Mouse (Mus musculus) kidney, adult 2 months (tissue): ENCODE data around the gene Wtap.
"Not testable (repeated sequence)": the region's sequence is repeated elsewhere in the genome, so short reads cannot be mapped to it uniquely, and the experiment has no call there.

Experiments used
- CTCF ChIP-seq: fragments of 200-500 bp; conservative IDR thresholded peaks from 2 replicates; pipeline ENCODE4 v1.5.1; 2011; ENCODE audit warnings: low read depth, mild to moderate bottlenecking, control low read depth, low read length, moderate library complexity, mixed read lengths; ENCODE audit not compliant: insufficient read depth, insufficient read length
- POLR2A ChIP-seq: fragments of 200-500 bp; IDR thresholded peaks from one replicate; pipeline ENCODE4 v1.6.1; 2011; ENCODE audit warnings: low read depth, low read length, control low read depth

DNA sequence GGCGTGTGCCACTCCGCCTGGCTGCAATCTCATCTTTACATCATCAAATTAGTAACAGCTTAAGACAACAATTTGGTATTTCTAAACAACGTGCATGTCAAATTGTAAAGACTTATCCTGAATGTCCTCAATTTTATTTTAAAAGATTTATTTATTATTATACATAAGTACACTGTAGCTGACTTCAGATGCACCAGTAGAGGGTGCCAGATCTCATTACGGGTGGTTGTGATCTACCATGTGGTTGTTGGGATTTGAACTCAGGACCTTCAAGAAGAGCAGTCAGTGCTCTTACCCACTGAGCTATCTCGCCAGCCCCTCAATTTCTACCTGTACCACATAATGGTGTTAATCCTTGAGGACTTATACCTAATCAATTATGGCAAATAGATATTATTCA lies 8.3 kb upstream of the Wtap start:
- not testable (repeated sequence) for TF ChIP-seq CTCF, POLR2A
